Mouse (Mus musculus): ENCODE measurements around the gene Hapln4. TPM values are rescaled to one million over a fixed set of nuclear protein-coding genes. Genes with fewer than 3 reads are reported as not detected.

Hapln4 gene
- polyA plus RNA-seq, 1 experiment from 2014 or later: 0.39 TPM

DNA sequence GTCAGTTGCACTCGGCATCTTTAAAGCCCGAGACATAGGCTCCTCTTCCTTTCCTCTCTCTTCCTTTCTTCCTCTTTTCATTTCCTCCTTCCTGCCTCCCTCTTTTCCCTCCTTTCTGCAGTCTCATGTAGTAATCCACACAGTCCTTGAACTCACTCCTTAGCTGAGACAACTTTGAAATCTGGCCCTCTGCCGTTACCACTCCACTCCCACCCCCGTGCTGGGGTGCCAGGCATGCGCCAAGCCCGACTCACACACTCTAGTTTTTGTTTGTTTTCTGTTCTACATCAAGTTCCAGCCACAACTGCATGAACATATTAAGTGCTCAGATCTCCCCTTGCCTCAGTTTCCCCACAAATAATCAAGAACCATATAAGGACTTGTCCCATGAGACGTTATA lies 21.7 kb downstream of the Hapln4 start:
- H3K36me3 ChIP-seq: peaks cover 97% of the 10 kb centered on the region
- no peaks in the 10 kb centered on the region for H3K27me3 ChIP-seq
- WGBS: 83% methylated on average over 7 of the region's 7 CpGs
- no peak for ATAC-seq
- H3K27ac ChIP-seq: no peak overlapping the region
- H3K4me3 ChIP-seq (replicated peaks): no peak overlapping the region
- no peaks in the 10 kb centered on the region for H3K9me3 ChIP-seq
- H3K9ac ChIP-seq (replicated peaks): no peak overlapping the region
- H3K4me1 ChIP-seq (replicated peaks): peaks cover 19% of the 10 kb centered on the region
- H3K4me2 ChIP-seq (replicated peaks): no peak overlapping the region

DNA sequence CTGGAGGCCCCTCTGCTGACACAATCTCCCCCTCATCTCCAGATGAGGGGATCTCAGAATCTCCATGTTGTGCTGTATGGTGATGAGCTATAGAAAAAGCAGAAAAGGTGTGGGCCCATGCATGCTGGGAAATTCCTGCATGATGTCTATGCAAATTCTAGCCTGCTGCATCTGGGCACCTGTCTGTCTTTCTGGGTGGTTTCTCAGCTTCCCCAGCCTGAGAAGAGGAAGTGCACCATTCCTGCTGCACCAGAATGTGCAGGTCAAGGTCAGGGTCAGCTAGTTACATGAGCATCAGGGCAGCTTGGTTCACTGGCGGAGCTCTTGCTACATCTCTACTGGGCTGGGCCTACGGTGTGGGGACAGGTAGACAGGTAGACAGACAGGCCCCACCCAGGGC lies 27.2 kb downstream of the Hapln4 start:
- H3K36me3 ChIP-seq: peaks cover 99% of the 10 kb centered on the region
- H3K4me2 ChIP-seq (replicated peaks): no peak overlapping the region
- ATAC-seq: no peak
- peaks cover 35% of the 10 kb centered on the region for H3K4me1 ChIP-seq (replicated peaks)
- no peak overlapping the region for H3K27ac ChIP-seq
- 95% methylated on average over 2 of the region's 2 CpGs for WGBS
- H3K4me3 ChIP-seq (replicated peaks): no peak overlapping the region
- peaks cover 40% of the 10 kb centered on the region for H3K27me3 ChIP-seq
- H3K9ac ChIP-seq (replicated peaks): no peak overlapping the region
- no peaks in the 10 kb centered on the region for H3K9me3 ChIP-seq

DNA sequence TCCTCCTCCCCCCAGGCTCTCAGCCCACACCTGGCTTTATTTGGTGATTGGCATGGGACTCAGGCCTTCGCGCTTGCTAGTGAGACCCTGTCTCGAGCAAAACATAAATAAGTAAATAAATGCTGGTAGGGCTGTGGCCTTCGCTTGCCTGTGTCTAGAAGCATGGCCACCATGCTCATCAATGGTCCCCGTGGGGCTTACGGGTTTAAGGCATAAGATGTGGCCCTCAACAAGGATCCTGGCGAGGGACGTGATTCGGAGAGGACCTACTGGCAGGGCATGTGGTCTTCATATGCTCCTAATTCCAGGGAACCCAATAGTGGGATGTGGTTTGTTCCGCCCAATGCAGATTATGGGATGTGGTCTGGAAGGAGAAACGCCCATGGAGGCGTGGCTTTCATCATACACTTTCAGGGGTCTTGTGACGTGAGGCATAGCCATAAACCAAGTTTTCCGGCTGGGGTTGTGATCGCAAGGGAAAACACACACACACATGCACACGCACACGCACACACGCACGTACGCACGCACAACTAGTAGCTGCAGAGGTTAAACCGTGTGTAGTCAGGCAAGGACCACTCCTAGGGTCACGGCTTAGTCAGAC lies 28.0 kb downstream of the Hapln4 start:
- WGBS: 60% methylated on average over 23 of the region's 23 CpGs
- Histone ChIP-seq H3K4me1 (replicated peaks) (peaks cover 36% of the 10 kb centered on the region), H3K27me3 (peaks cover 45% of the 10 kb centered on the region), H3K9me3 (no peaks in the 10 kb centered on the region), H3K4me3 (replicated peaks) (no peak overlapping the region), H3K4me2 (replicated peaks) (no peak overlapping the region), H3K27ac (no peak overlapping the region), H3K36me3 (peaks cover 98% of the 10 kb centered on the region), H3K9ac (replicated peaks) (no peak overlapping the region)
- ATAC-seq: no peak

DNA sequence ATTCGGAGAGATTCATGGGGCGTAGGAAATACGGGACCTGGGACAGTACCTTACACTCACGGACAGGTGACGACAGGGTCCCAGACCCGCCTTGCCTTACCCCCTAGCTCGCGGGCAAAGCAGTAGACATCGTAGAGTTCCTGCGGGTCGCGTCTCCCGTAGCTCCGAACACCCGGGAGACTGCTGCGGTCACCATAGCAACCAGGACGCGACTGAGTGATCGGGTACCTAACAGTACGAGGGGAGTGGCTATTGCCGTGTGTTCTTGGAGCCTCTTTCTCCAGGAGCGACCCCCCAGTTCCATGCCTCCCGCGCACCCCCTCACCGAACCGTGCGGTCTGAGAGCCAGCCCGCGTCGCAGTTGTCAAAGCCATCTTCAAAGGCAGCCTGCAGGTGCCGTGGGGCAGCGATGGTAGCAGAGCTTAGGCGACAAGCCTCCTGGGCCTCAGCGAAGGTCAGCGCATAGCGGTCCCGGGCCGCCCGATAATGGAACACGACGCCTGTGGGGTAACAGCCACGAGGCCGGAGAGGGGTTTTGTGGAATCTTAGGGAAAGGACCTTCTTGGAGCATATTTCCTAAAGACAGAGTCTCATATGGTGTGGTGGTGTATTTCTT lies 29.3 kb downstream of the Hapln4 start:
- peaks cover 89% of the 10 kb centered on the region for H3K36me3 ChIP-seq
- peak; percentile 25; the same call in 1 of the 2 replicates for ATAC-seq
- 0 out of 2 replicates have a peak overlapping the region, but pooled peaks have one; percentile 0 for H3K9ac ChIP-seq (replicated peaks)
- peaks cover 44% of the 10 kb centered on the region for H3K4me1 ChIP-seq (replicated peaks)
- peaks cover 50% of the 10 kb centered on the region for H3K27me3 ChIP-seq
- H3K4me3 ChIP-seq (replicated peaks): no peak overlapping the region
- WGBS: 6% methylated on average over 43 of the region's 43 CpGs
- H3K27ac ChIP-seq: no peak overlapping the region
- peak overlapping the region; percentile 25 for H3K4me2 ChIP-seq (replicated peaks)
- H3K9me3 ChIP-seq: no peaks in the 10 kb centered on the region

DNA sequence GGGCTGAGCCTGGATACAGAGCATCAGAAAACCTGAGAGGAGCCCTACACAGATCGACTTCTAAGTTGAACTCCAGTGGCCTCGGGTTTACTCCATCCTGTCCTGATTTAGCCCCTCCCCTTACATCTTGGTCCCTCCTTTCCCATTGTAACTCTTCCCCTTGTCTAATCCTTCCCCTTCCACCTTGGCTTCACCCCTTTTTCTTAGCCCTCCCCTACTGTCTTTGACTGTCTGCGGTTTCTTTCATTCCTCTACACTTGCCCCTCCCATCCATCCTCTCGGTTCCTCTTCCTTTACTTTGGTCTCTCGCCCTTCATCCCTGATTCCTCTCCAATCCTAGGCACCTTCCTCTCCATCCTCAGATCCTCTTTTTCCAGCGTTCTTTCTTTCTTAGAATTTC lies 31.2 kb downstream of the Hapln4 start:
- WGBS: 15% methylated on average over 6 of the region's 6 CpGs
- H3K27ac ChIP-seq: no peak overlapping the region
- H3K36me3 ChIP-seq: peaks cover 69% of the 10 kb centered on the region
- peaks cover 54% of the 10 kb centered on the region for H3K4me1 ChIP-seq (replicated peaks)
- H3K4me2 ChIP-seq (replicated peaks): no peak overlapping the region
- no peak overlapping the region for H3K9ac ChIP-seq (replicated peaks)
- peaks cover 50% of the 10 kb centered on the region for H3K27me3 ChIP-seq
- no peak for ATAC-seq
- no peak overlapping the region for H3K4me3 ChIP-seq (replicated peaks)
- no peaks in the 10 kb centered on the region for H3K9me3 ChIP-seq

DNA sequence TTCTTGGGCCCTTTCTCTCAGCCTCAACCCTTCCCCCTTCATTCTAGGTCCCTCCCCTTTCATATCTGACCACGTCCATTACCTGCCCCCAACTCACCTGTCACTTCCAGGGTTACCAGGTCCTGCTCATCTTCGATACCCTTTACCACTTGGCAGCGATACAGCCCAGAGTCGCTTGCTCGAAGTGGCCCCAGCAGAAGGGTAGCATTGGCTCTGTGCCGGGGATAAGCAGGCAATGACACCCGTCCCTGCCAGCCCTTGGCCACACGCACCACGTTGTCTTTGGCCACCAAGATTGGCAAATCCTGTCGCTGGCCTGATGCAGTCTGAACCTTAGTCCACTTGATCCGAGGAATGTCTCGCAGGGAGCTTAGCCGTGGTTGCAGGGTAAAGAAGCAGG lies 31.6 kb downstream of the Hapln4 start:
- no peak overlapping the region for H3K9ac ChIP-seq (replicated peaks)
- WGBS: 69% methylated on average over 13 of the region's 13 CpGs

DNA sequence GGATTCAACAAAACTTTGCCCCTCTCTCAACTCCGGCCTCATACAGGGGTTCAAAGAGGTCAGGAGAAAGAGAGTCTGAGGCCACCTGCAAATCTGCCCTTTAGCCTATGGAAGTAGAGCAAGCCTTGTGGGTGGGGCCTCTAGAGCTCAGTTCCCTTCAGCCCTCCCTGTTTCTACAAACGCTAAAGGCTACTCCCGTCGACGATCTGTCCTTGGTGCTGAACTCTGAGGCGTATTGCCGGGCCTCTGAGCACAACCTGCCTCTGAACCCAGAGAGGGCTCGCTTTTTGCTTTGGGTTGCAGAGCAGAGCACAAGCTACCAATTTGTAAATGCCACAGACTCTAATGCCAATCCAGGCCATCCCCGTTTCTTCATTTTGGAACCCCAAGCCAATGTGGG lies 34.4 kb downstream of the Hapln4 start:
- Histone ChIP-seq H3K27ac (no peak overlapping the region), H3K27me3 (peaks cover 37% of the 10 kb centered on the region), H3K9me3 (no peaks in the 10 kb centered on the region), H3K36me3 (peaks cover 38% of the 10 kb centered on the region), H3K4me1 (replicated peaks) (peaks cover 40% of the 10 kb centered on the region), H3K9ac (replicated peaks) (peak overlapping the region; percentile 90), H3K4me2 (replicated peaks) (peak overlapping the region; percentile 89), H3K4me3 (replicated peaks) (peak overlapping the region; percentile 63)
- 9% methylated on average over 9 of the region's 9 CpGs for WGBS
- ATAC-seq: no peak

More for the DNA sequence above, 31.6 kb downstream of the Hapln4 start:
- no peak for ATAC-seq
- H3K4me3 ChIP-seq (replicated peaks): no peak overlapping the region
- H3K9me3 ChIP-seq: no peaks in the 10 kb centered on the region
- no peak overlapping the region for H3K27ac ChIP-seq
- peaks cover 65% of the 10 kb centered on the region for H3K36me3 ChIP-seq
- H3K4me2 ChIP-seq (replicated peaks): no peak overlapping the region
- H3K4me1 ChIP-seq (replicated peaks): peaks cover 50% of the 10 kb centered on the region
- H3K27me3 ChIP-seq: peaks cover 50% of the 10 kb centered on the region

DNA sequence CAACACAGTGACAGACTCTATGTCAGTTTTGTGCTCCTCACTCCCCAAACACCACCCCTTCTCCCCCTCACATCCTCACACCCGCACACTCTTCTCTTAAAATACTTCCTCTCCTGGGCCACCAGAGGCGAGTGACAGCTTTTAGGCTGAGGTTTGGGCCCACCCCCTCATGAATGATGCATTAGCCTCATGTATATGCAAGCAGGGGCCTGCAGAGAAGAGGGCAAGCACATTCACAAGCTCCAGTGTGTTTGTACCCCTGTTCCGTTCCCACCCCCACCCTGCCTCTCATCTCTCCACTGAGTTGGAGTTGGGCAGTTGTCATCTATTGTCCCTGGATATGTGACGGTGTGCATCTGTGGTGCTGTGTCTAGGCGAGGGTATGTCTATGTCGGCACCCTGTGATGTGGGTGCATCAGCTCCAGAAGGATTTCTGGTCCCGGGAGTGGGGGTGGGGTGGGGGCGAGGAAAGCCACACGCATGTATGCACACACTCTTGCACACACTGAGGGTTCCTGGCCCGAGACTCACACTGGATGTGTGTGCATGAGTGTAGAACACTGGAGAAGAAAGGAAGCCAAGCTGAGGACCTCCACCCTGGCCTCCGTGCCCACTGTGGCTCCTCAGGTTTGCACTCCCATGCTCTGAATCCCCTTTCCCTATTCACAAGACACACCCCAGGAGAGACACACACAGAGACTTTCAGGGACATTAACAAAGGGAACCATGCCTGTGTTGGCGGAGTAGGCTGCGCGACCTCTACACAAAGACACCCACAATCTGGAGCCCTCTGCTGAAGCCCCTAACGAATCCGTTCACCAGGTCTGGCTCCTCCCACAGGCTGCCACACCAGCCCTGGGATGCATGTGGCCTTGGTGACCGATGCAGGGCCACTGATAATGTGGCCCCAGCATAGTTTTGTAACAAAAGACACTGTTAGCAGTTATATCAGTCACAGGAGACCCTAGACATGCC lies 35.8 kb downstream of the Hapln4 start:
- 4% methylated on average over 17 of the region's 17 CpGs for WGBS
- H3K27me3 ChIP-seq: peaks cover 25% of the 10 kb centered on the region
- H3K36me3 ChIP-seq: peaks cover 24% of the 10 kb centered on the region
- peak overlapping the region; percentile 63 for H3K4me3 ChIP-seq (replicated peaks)
- peak overlapping the region; percentile 89 for H3K4me2 ChIP-seq (replicated peaks)
- no peaks in the 10 kb centered on the region for H3K9me3 ChIP-seq
- peak; percentile 89 for ATAC-seq
- peak overlapping the region; percentile 90 for H3K9ac ChIP-seq (replicated peaks)
- peaks cover 33% of the 10 kb centered on the region for H3K4me1 ChIP-seq (replicated peaks)
- peak overlapping the region; percentile 98 for H3K27ac ChIP-seq

DNA sequence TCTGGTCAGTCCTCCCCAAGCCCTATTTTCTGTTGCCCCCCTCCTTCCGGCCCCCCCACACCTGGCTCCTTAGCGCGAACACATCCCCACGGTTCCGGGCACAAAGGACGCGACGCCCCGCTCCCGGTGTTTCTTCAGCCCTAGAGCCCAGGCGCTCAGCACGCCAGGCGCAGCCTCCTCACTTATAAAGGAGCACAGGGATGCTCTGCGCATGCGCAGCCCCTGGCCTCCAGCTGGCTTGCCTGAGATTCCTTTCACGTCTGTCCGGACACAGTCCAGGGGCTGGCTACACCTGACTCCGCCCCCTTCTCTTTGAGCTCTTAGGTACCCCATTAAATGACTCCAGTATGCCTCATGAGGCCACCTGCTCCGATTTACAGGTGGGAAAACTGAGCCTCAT lies 37.4 kb downstream of the Hapln4 start, which contains the start of gene Ncan:
Gene Ncan, minus strand, starts transcription at position 207 of the 400 bp plus-strand sequence.
- Histone ChIP-seq H3K4me1 (replicated peaks) (peaks cover 29% of the 10 kb centered on the region), H3K36me3 (peaks cover 7% of the 10 kb centered on the region), H3K27me3 (0 out of 2 replicates have a peak, but pooled peaks cover 15% of the 10 kb centered on the region), H3K4me2 (replicated peaks) (peak within 1 kb of the TSS; percentile 89), H3K9me3 (no peaks in the 10 kb centered on the region), H3K9ac (replicated peaks) (peak within 1 kb of the TSS; percentile 90), H3K27ac (peak within 1 kb of the TSS; percentile 98), H3K4me3 (replicated peaks) (peak within 1 kb of the TSS; percentile 63)
- WGBS: under 1% methylated on average over 19 of the region's 19 CpGs
- ATAC-seq: peak; percentile 67

DNA sequence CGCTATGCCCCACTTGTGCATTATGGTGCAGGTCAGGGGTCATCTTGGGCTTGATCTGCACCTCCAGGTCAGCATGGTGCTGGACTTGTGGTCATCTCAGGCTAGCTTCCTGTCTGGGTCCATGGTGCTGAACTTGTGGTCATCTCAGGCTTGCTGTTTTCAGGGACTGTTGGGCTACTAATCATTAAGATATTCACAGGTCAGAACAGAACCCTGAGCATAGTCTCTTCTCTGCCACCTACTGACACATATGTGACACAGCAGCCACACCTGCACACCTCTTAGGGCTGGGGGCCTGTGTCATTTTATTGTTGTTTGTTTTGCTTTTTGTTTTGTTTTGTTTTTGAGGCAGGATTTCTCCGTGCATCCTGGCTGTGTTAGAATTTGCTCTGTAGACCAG lies 39.6 kb downstream of the Hapln4 start:
- Histone ChIP-seq H3K27ac (no peak overlapping the region), H3K4me2 (replicated peaks) (no peak overlapping the region), H3K9ac (replicated peaks) (no peak overlapping the region), H3K4me1 (replicated peaks) (peaks cover 12% of the 10 kb centered on the region), H3K9me3 (no peaks in the 10 kb centered on the region), H3K36me3 (no peaks in the 10 kb centered on the region), H3K4me3 (replicated peaks) (no peak overlapping the region), H3K27me3 (0 out of 2 replicates have a peak, but pooled peaks cover 6% of the 10 kb centered on the region)
- ATAC-seq: no peak
- 55% methylated on average over 2 of the region's 2 CpGs for WGBS

DNA sequence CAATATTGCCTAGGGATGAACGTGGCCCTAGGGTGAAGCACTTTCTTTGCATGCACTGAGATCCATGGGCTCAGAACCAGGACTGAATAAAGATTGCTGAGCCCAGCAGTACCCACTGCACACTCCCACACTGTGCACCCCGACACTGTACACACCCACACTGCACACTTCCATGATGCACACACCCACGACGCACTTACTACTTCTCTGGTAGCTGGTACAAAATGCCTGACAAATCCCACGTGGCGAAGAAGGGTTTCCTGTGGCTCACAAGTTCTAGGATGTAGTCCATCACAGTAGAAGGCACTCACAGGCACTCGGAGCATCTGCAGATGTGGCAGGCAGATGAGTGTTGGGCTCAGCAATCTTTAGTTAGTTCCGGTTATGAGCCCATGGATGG lies 41.7 kb downstream of the Hapln4 start:
- WGBS: 66% methylated on average over 8 of the region's 8 CpGs
- H3K9me3 ChIP-seq: no peaks in the 10 kb centered on the region

More for the DNA sequence above, 41.7 kb downstream of the Hapln4 start:
- H3K4me3 ChIP-seq (replicated peaks): no peak overlapping the region
- H3K4me2 ChIP-seq (replicated peaks): no peak overlapping the region
- H3K4me1 ChIP-seq (replicated peaks): peaks cover 4% of the 10 kb centered on the region; the same call in 1 of the 2 replicates
- ATAC-seq: no peak
- H3K36me3 ChIP-seq: no peaks in the 10 kb centered on the region
- H3K9ac ChIP-seq (replicated peaks): no peak overlapping the region
- no peak overlapping the region for H3K27ac ChIP-seq
- H3K27me3 ChIP-seq: 0 out of 2 replicates have a peak, but pooled peaks cover 6% of the 10 kb centered on the region
